Mouse (Mus musculus) left cerebral cortex, adult 11 months (tissue): ENCODE data around the gene Snrpf.
"Not testable (repeated sequence)": the region's sequence is repeated elsewhere in the genome, so short reads cannot be mapped to it uniquely, and the experiment has no call there.

Source experiments
- DNase-seq: peaks from one replicate; pipeline ENCODE4 v3.0.0; 2022; ENCODE audit warnings: low spot score

The Snrpf gene

GRCm38 (mm10) chr10:93575960-93576359 lies 13.5 kb downstream of the Snrpf start:
- DNase-seq: no peak

GRCm38 (mm10) chr10:93574966-93575365 lies 14.5 kb downstream of the Snrpf start:
- no peak for DNase-seq

DNA sequence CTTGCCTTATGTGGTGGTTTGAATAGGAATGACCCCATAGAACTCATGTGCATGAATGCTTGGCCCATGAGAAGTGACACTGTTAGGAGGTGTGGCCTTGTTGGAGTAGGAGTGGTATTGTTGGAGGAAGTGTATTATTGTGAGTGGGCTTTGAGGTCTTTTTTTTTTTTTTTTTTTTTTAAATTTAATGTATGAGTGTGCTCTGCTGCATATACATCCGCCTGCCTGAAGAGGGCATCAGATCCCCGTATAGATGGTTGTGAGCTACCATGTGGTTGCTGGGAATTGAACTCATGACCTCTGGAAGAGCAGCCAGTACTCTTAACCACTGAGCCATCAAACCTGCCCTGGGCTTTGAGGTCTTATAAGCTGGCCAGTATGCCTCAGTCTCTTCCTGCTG lies 17.3 kb downstream of the Snrpf start:
- DNase-seq: no peak

DNA sequence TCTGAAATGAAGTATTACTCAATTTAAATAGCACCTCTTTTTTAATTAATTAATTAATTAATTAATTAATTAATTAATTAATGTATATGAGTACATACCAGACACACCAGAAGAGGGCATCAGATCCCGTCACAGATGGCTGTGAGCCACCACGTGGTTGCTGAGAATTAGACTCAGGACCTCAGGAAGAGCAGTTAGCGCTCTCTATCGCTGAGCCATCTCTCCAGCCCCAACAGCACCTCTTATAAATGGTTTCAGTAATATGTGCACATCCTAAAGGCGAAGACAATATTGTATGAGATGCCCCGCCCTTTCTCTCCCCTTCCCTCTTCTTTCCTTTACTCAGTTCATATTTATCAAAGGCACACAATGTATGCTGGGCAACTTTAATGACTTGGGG lies 20.8 kb downstream of the Snrpf start:
- DNase-seq: no peak

GRCm38 (mm10) chr10:93567841-93568566 lies 21.5 kb downstream of the Snrpf start:
- no peak for DNase-seq

DNA sequence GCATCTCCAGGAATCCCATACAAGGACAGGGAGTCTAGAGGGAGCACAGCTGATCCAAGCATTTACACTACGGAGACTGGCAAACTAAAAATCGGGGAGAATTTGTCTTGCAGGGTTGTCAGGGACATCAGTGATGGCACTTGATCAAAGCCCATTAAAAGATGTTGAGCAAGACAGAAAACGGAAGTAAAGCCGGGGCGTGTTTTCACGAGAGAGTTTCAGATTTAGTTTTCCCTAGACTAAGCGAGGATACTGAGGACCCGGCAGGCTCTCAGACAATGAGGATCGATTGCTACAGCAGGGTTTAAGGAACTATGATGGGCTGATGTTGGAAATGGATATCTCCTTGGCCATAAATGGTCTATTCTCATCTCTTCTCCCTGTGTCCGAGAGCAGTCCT lies 22.4 kb downstream of the Snrpf start:
- no peak for DNase-seq

DNA sequence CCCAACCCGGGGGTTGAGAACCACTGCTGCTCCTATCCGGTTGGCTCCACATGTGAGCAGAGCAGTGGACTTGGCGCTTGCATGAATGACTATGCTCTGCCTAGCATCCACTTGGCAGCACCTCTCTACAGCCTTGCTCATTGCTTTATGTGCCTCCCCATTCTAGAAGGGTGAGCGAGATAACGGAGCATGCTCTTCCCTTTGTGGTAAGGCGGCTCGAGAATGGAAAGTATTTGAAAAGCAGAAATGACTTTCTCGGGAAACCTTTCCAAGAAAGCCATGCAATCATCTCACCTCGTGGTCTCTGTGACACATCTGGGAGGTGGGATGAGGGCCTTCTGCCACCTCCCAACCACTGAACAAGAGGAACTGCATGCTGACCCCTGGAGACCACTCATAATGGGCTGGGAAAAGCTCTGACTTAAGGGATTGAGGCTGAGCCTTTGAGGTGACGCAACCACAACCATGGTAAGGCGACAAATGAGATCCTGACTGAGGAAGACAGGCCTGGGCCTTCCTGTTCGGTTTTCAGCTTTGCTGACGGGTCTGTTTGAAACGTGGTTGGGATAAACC lies 24.9 kb downstream of the Snrpf start:
- DNase-seq: no peak

DNA sequence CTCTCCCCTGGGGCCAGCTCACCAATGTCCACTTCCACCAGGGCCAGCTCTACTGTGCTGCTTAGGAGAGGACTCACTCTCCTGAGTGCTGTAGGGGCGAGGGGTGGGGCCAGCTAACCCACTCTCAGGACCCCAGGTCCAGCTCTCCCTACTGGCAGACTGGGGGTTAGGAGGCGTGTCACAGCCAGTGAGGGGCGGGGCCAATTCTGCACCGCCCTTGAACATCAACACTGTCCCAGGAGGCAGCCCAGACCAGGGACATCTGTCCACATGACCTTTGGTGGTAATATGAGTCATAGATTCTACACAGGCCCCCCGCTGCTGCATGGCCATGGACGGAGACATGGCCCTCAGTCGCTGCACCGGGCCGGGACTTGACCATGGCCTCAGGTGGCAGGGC lies 29.7 kb downstream of the Snrpf start:
- no peak for DNase-seq

GRCm38 (mm10) chr10:93557971-93558370 lies 31.5 kb downstream of the Snrpf start:
- DNase-seq: not testable (repeated sequence)

DNA sequence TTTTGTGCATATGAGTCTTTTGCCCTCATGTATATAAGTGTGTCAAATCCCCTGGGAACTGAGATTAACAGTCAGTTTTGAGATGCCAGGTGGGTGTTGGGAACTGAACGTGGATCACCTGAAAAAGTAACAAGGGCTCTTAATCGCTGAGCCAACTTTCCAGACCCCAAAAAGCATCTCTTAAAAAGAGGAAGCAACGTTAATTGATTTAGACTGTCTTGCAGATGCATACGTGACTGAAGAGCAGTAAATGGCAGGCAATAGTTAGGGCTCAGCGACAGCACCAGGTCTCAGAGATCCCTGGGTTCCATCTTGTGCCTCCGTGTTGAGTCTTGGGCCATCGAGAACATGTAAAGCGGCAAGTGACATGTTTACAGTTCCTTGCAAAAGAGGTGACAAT lies 36.9 kb downstream of the Snrpf start:
- DNase-seq: no peak

DNA sequence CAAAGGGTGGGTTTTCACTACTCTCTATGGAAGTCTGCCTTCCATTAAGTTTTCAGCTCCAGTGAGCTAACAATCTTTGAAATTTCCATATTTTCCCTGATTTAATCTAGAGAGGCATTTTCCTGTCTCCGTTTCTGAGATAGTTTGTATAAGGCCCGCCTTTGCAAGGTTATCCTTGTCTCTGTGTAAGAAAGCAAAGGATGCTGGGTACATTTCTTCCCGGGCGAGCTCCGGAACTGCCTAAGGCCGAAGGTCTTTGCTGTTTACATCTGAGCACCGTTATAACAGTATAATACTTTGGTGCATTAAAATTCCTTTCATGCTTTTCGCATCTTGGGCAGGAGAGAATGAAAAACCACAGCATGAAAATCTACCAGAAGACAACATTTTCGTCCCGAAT lies 39.7 kb downstream of the Snrpf start:
- DNase-seq: no peak

GRCm38 (mm10) chr10:93548991-93549390 lies 40.5 kb downstream of the Snrpf start:
- DNase-seq: peak; percentile 42

DNA sequence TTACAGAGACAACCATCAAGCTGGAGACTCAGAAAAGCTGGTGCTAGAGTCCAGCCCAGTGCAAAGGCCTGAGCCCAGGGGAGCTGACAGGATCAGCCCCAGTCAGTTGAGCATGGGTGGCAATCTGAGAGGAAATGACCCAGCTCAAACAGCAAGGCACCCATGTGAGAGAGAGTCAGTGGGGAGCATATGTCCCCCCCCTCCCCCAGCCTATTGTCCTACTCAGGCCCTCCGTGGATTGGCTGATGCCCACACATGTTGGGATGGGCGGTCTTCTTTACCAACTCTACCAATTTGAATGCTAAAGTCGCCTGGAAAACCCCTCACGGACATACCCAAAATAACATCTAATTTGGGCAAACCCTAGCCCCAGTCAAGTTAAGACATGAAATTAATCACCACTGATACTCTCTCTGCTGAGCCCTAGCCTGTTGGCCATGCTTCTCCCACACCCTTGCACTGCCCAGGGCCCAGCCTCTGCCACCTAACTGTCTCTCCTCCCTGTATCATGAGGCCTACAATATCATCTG lies 41.7 kb downstream of the Snrpf start:
- DNase-seq: no peak

GRCm38 (mm10) chr10:93544172-93544571 lies 45.3 kb downstream of the Snrpf start:
- no peak for DNase-seq

GRCm38 (mm10) chr10:93543176-93543575 lies 46.3 kb downstream of the Snrpf start:
- DNase-seq: no peak

DNA sequence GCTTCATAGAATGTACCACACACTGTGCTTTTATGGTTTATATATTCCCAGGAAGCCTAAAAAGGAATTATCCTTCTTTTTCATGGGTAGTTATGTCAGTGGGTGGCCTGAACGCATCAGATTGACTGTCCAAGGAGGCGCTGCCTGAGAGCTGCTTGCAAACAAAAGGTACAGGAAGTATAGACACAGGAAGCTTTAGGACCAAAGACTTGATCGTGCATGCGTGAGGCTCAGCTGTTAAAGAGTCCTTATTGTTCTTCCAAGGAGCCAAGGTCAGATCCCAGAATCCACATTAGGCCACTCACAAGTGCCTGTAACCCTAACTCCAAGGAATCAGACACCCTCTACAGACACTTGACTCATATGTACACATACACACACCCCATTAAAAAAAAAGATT lies 47.1 kb downstream of the Snrpf start:
- no peak for DNase-seq

- DNase-seq: no peak
These were observed 47.9 kb downstream of the Snrpf start for GRCm38 (mm10) chr10:93541585-93541984.

GRCm38 (mm10) chr10:93540431-93541210 lies 48.9 kb downstream of the Snrpf start, which contains the start of gene Ccdc38:
Gene Ccdc38 (plus strand): TSS chr10:93540632.
- no peak for DNase-seq

DNA sequence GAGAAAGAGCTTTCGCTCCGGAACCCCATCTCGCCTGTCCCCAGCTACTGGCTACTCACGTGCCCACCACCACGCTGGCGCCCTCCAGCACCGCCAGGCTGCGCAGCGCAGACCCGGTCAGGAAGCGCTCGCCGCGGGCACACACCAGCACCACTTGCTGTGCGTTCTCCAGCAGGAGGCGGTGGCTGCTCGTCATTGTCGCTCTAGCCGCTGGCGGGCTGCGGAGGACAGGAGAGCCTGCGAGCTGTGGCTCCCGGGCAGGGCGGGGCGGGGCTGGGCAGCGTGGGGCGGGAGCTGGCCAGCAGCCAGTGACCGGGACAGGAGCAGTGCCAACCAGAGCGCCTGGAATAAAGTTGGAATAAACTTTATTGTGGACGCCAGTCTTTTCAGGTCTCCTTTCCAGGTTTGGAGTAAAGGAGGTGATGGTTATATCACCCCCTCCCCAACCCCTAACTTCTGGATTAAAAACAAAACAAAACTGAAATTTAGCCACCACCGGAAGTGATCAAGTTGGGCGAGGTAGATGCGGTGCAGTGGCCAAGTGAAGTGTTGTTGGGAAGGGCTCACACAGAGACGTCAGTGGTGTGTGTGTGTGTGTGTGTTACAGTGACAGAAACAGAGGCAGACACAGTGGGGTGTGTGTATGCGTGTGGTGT lies 49.6 kb downstream of the Snrpf start, which contains the start of gene Amdhd1:
Gene Amdhd1 (minus strand): TSS at position 259 of the 656 bp plus-strand sequence.
- peak; percentile 8 for DNase-seq

GRCm38 (mm10) chr10:93538818-93539217 lies 50.7 kb downstream of the Snrpf start:
- DNase-seq: no peak

GRCm38 (mm10) chr10:93538287-93538686 lies 51.2 kb downstream of the Snrpf start:
- no peak for DNase-seq
